Mouse (Mus musculus) ES-E14 (cell line): ENCODE measurements around the gene 4930519P11Rik. TPM values are rescaled to one million over a fixed set of nuclear protein-coding genes. Genes with fewer than 3 reads are reported as not detected.

Experiments used
- DNase-seq: peaks from one replicate; pipeline ENCODE4 v3.0.0-alpha.2; 2013; ENCODE audit warnings: low read depth, low spot score
- H3K27ac ChIP-seq: 2 replicates; pipeline ENCODE4 v1.5.1; 2012; ENCODE audit warnings: low read depth, mild to moderate bottlenecking, low read length, moderate library complexity, mixed read lengths; ENCODE audit not compliant: poor library complexity, insufficient read depth, severe bottlenecking
- H3K36me3 ChIP-seq: 2 replicates; pipeline ENCODE4 v1.6.1; 2012; ENCODE audit warnings: mild to moderate bottlenecking, low read length, moderate library complexity, mixed read lengths; ENCODE audit not compliant: control insufficient read depth, poor library complexity, insufficient read depth, severe bottlenecking
- H3K4me1 ChIP-seq, 2 experiments: fragments of 150-350 bp in 1 of 2; sonication (generic) in 1 of 2; 2 replicates each; pipeline ENCODE4 v1.6.1; 2012; ENCODE audit warnings: low read length in 2 of 2, mild to moderate bottlenecking in 1 of 2, mixed read lengths in 1 of 2; ENCODE audit not compliant: control insufficient read depth in 2 of 2, insufficient read depth in 2 of 2, poor library complexity in 1 of 2
- H3K4me3 ChIP-seq, 2 experiments: fragments of 150-350 bp in 1 of 2; sonication (generic) in 1 of 2; 2 replicates each; pipeline ENCODE4 v1.5.1; 2012; ENCODE audit warnings: low read length in 2 of 2, low read depth in 1 of 2, mild to moderate bottlenecking in 1 of 2, mixed read lengths in 1 of 2; ENCODE audit not compliant: insufficient read depth in 1 of 2, poor library complexity in 1 of 2, severe bottlenecking in 1 of 2
- H3K9ac ChIP-seq: 2 replicates; pipeline ENCODE4 v1.6.1; 2012; ENCODE audit warnings: low read depth, mild to moderate bottlenecking, low read length, mixed read lengths; ENCODE audit not compliant: poor library complexity, insufficient read depth, severe bottlenecking
- H3K9me3 ChIP-seq: fragments of 150-350 bp; sonication (generic); 2 replicates; pipeline ENCODE4 v1.6.1; 2012; ENCODE audit warnings: low read depth, mild to moderate bottlenecking, low read length; ENCODE audit not compliant: control insufficient read depth, insufficient read depth
- CHD2 ChIP-seq: IDR thresholded peaks from 2 replicates; pipeline ENCODE4 v1.6.1; 2014; ENCODE audit warnings: mild to moderate bottlenecking, low read depth, low read length, inconsistent platforms
- HCFC1 ChIP-seq: IDR thresholded peaks from 2 replicates; pipeline ENCODE4 v1.6.1; 2012; ENCODE audit warnings: low read length, inconsistent platforms, borderline replicate concordance; ENCODE audit not compliant: insufficient read depth
- MAFK ChIP-seq: IDR thresholded peaks from 2 replicates; pipeline ENCODE4 v1.6.1; 2014; ENCODE audit warnings: mild to moderate bottlenecking, low read depth, low read length, inconsistent platforms; ENCODE audit not compliant: insufficient read depth
- ZC3H11A ChIP-seq: IDR thresholded peaks from 2 replicates; pipeline ENCODE4 v1.6.1; 2012; ENCODE audit warnings: low read depth, mild to moderate bottlenecking, inconsistent platforms, low read length, borderline replicate concordance
- ZNF384 ChIP-seq: IDR thresholded peaks from 2 replicates; pipeline ENCODE4 v1.6.1; 2012; ENCODE audit warnings: low read depth, low read length, inconsistent platforms
- in situ Hi-C, 2 experiments: fragments of 600-800 bp; cut with MboI; formaldehyde crosslinking; loops; one replicate each; pipeline ENCODE4 v1.15.1; 2025; ENCODE audit warnings: low sequenced_read_pairs in 2 of 2, inconsistent platforms in 1 of 2; ENCODE audit not compliant: unreplicated experiment in 2 of 2
- total RNA-seq: library from RNA; depleted of rRNA; stranded (reverse); fragments of 300-350 nt; gene quantifications from 2 replicates; pipeline ENCODE4 v1.2.3, GENCODE M21; 2012

Gene 4930519P11Rik
- total RNA-seq, 1 experiment = 0.67 TPM

- Histone ChIP-seq H3K4me1 (peaks cover 0 to 5% of the 10 kb centered on the region in 2 experiments; a peak in 1 of 4 replicates), H3K9ac (no peak overlapping the region), H3K9me3 (no peaks in the 10 kb centered on the region), H3K36me3 (no peaks in the 10 kb centered on the region; the same call in 1 of the 2 replicates), H3K27ac (no peak overlapping the region), H3K4me3 (no peak overlapping the region)
- TF ChIP-seq MAFK (no peak), ZC3H11A (no peak), CHD2 (no peak), ZNF384 (no peak), HCFC1 (no peak)
- no peak for DNase-seq
- in situ Hi-C loops = no loop called here
These were observed 15.8 kb downstream of the 4930519P11Rik start for GRCm38 (mm10) chr2:154597399-154597798.

- H3K27ac ChIP-seq = no peak overlapping the region
- no peaks in the 10 kb centered on the region; the same call in 1 of the 2 replicates for H3K36me3 ChIP-seq
- H3K4me3 ChIP-seq = no peak overlapping the region
- DNase-seq = no peak
- H3K4me1 ChIP-seq = peaks cover 0 to 5% of the 10 kb centered on the region in 2 experiments; a peak in 1 of 4 replicates
- no peaks in the 10 kb centered on the region for H3K9me3 ChIP-seq
- in situ Hi-C loops = no loop called here
- no peak overlapping the region for H3K9ac ChIP-seq
- TF ChIP-seq CHD2 (no peak), MAFK (no peak), HCFC1 (no peak), ZC3H11A (no peak), ZNF384 (no peak)
These were observed 17.5 kb downstream of the 4930519P11Rik start for GRCm38 (mm10) chr2:154595775-154596174.

GRCm38 (mm10) chr2:154593025-154593424, 20.2 kb downstream of the 4930519P11Rik start:
- Histone ChIP-seq H3K9me3 (no peaks in the 10 kb centered on the region), H3K27ac (no peak overlapping the region), H3K36me3 (no peaks in the 10 kb centered on the region; the same call in 1 of the 2 replicates), H3K4me1 (peaks cover 0 to 5% of the 10 kb centered on the region in 2 experiments; a peak in 1 of 4 replicates), H3K9ac (no peak overlapping the region), H3K4me3 (no peak overlapping the region)
- no peak for TF ChIP-seq HCFC1
- TF ChIP-seq CHD2 = no peak
- TF ChIP-seq ZC3H11A = no peak
- no peak for TF ChIP-seq MAFK
- TF ChIP-seq ZNF384 = no peak
- in situ Hi-C loops = no loop called here
- DNase-seq = peak; percentile 92

- Histone ChIP-seq H3K27ac (no peak overlapping the region), H3K4me3 (no peak overlapping the region), H3K9ac (no peak overlapping the region), H3K36me3 (no peaks in the 10 kb centered on the region; the same call in 1 of the 2 replicates), H3K4me1 (peaks cover 0 to 5% of the 10 kb centered on the region in 2 experiments; a peak in 1 of 4 replicates), H3K9me3 (no peaks in the 10 kb centered on the region)
- in situ Hi-C loops = no loop called here
- DNase-seq = no peak
- TF ChIP-seq CHD2 (no peak), MAFK (no peak), HCFC1 (no peak), ZNF384 (no peak), ZC3H11A (no peak)
These were observed 22.0 kb downstream of the 4930519P11Rik start for GRCm38 (mm10) chr2:154591239-154591638.

GRCm38 (mm10) chr2:154589051-154589450, 24.2 kb downstream of the 4930519P11Rik start:
- in situ Hi-C loops = no loop called here
- no peak for TF ChIP-seq HCFC1
- TF ChIP-seq CHD2 = no peak
- no peak for TF ChIP-seq ZNF384
- no peak for TF ChIP-seq MAFK
- no peak for TF ChIP-seq ZC3H11A
- Histone ChIP-seq H3K9me3 (no peaks in the 10 kb centered on the region), H3K4me1 (0 out of 4 replicates have a peak, but pooled peaks cover 0 to 3% of the 10 kb centered on the region in 2 experiments), H3K4me3 (no peak overlapping the region), H3K27ac (no peak overlapping the region), H3K36me3 (no peaks in the 10 kb centered on the region), H3K9ac (no peak overlapping the region)
- DNase-seq = no peak
